Mouse (Mus musculus) frontal cortex, postnatal 25 days (tissue): ENCODE measurements around the gene Kif16b.

Experiments used
- DNase-seq, 2 experiments: peaks; one replicate each; pipeline ENCODE4 v3.0.0; 2022; ENCODE audit warnings: low spot score in 2 of 2

Gene Kif16b

GRCm38 (mm10) chr2:142900862-142901805, at the start of gene Kif16b:
Gene Kif16b, minus strand, starts transcription at chr2:142901531.
- peak; percentile 82 to 83 for DNase-seq

- no peak for DNase-seq
Measured at GRCm38 (mm10) chr2:142940899-142941642, 39.7 kb upstream of the Kif16b start.

GRCm38 (mm10) chr2:142930445-142930844, 29.1 kb upstream of the Kif16b start:
- no peak for DNase-seq

GRCm38 (mm10) chr2:142929226-142930112, 28.1 kb upstream of the Kif16b start:
- DNase-seq = no peak

- DNase-seq = no peak
Measured at GRCm38 (mm10) chr2:142910808-142911388, 9.6 kb upstream of the Kif16b start.

- DNase-seq = no peak
Measured at GRCm38 (mm10) chr2:142909213-142909612, 7.9 kb upstream of the Kif16b start.

- DNase-seq = no peak
Measured at GRCm38 (mm10) chr2:142907056-142907455, 5.7 kb upstream of the Kif16b start.

GRCm38 (mm10) chr2:142902905-142903895, 1.9 kb upstream of the Kif16b start:
- DNase-seq = peak; percentile 79 to 87

GRCm38 (mm10) chr2:142900120-142900861, 1.0 kb downstream of the Kif16b start:
- DNase-seq = no peak

GRCm38 (mm10) chr2:142893780-142894179, 7.6 kb downstream of the Kif16b start:
- no peak for DNase-seq

GRCm38 (mm10) chr2:142891283-142891682, 10.0 kb downstream of the Kif16b start:
- DNase-seq = no peak

- no peak for DNase-seq
Measured at GRCm38 (mm10) chr2:142884456-142884855, 16.9 kb downstream of the Kif16b start.

GRCm38 (mm10) chr2:142883625-142883994, 17.7 kb downstream of the Kif16b start:
- DNase-seq = no peak

- no peak for DNase-seq
Measured at GRCm38 (mm10) chr2:142882871-142883624, 18.3 kb downstream of the Kif16b start.

GRCm38 (mm10) chr2:142882466-142882865, 18.9 kb downstream of the Kif16b start:
- DNase-seq = no peak

GRCm38 (mm10) chr2:142881177-142881576, 20.2 kb downstream of the Kif16b start:
- no peak for DNase-seq

GRCm38 (mm10) chr2:142879257-142879818, 22.0 kb downstream of the Kif16b start:
- DNase-seq = no peak

GRCm38 (mm10) chr2:142876636-142877035, 24.7 kb downstream of the Kif16b start:
- DNase-seq = no peak
